ENCODE assay signal across 18 mouse cellular contexts in the genomic region with DNA sequence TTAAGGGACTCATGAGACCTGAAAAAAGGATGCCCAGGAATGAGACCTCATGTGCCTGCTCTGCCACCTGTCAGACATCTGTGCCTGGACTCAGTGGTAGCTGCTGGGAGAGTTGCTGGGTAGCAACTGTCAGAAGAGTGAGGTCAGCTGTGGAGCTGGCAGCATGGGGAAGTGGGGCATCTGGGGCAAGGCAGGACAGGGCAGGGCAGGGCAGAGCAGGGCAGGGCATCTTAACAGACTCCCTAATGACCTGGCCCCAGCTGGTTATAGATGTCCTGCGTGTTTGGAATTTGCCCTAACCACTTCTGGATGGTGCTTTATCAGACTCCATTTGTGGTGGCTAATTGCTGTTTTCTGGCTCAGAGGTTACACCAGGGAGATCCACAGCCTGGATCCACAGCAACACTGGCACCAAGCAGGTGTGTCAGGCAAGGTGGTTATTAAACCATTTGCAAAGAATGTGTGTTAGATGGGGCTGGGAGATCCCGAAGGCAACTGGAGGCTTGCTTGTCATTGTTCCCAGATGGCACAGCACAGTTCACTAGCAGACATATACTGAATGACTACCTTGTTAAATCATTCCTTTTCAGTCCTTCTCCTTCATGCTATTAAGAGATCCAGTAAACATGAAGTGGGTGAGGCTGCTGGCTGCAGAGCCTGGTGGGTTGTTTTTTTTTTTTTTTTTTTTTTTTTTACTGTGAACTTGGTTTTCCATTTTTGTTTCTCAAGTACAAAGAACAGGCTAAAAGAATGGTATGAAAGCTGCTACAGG. TPM values are rescaled to one million over a fixed set of nuclear protein-coding genes. Genes with fewer than 3 reads are reported as not detected.
A peak's percentile ranks its signal among the peaks of the same experiment; 100 is the strongest.
DNase-seq lines count a peak whose midpoint lies in the region; ATAC-seq and TF ChIP-seq lines count a peak whose summit lies in the region.
"Had no signal": no experiment of that assay in that cellular context is flagged by ENCODE, and none has a peak within 500 bp of the region (broad histone marks: within the 10 kb centered on the region; RNA-seq: fewer than 3 reads in every experiment).

No protein-coding gene starts in this region.

- ATAC-seq in intestine, postnatal 0 days: peak; percentile 92
- ATAC-seq: hindbrain, embryonic 16.5 days had no signal

- WGBS in intestine, postnatal 0 days: 37% methylated on average over 2 of the region's 2 CpGs
- 56% methylated on average over 2 of the region's 2 CpGs for WGBS in limb, embryonic 10.5 days

- TF ChIP-seq CTCF in gastrocnemius, adult 2 months (IDR thresholded peaks at IDR 0.05): no peak
- TF ChIP-seq CTCF in intestine, postnatal 0 days (IDR thresholded peaks at IDR 0.05; ENCODE audit: low read depth): no peak

- no peaks in the 10 kb centered on the region for H3K27me3 ChIP-seq in intestine, postnatal 0 days (replicated peaks; ENCODE audit: control insufficient read depth, insufficient read depth, low read length)
- H3K27me3 ChIP-seq in limb, embryonic 10.5 days (ENCODE audit: low read depth, poor library complexity, severe bottlenecking): no peaks in the 10 kb centered on the region
- H3K27me3 ChIP-seq: neural tube, embryonic 15.5 days had no signal

- H3K4me3 ChIP-seq in gastrocnemius, adult 2 months: no peak overlapping the region
- H3K4me3 ChIP-seq in intestine, postnatal 0 days (ENCODE audit: low read depth, low read length): no peak overlapping the region
- no peak overlapping the region for H3K4me3 ChIP-seq in limb, embryonic 10.5 days
- H3K4me3 ChIP-seq: neural tube, embryonic 15.5 days had no signal

- H3K9ac ChIP-seq in intestine, postnatal 0 days (ENCODE audit: low read depth, low read length): no peak overlapping the region
- H3K9ac ChIP-seq: lung, embryonic 14.5 days; neural tube, embryonic 15.5 days had no signal

- H3K27ac ChIP-seq in gastrocnemius, adult 2 months: peak overlapping the region; percentile 2; the same call in 1 of the 2 replicates
- H3K27ac ChIP-seq in intestine, postnatal 0 days (ENCODE audit: low read depth, low read length): peak overlapping the region; percentile 57; the same call in 1 of the 2 replicates
- no peak overlapping the region for H3K27ac ChIP-seq in limb, embryonic 10.5 days
- H3K27ac ChIP-seq: neural tube, embryonic 15.5 days had no signal

- no peaks in the 10 kb centered on the region for H3K9me3 ChIP-seq in intestine, postnatal 0 days (ENCODE audit: control insufficient read depth)
- H3K9me3 ChIP-seq in limb, embryonic 10.5 days (replicated peaks): no peaks in the 10 kb centered on the region
- H3K9me3 ChIP-seq: neural tube, embryonic 15.5 days had no signal

- H3K4me1 ChIP-seq in intestine, postnatal 0 days (replicated peaks; ENCODE audit: control insufficient read depth, insufficient read depth, low read length): peaks cover 9% of the 10 kb centered on the region; the same call in 1 of the 2 replicates
- H3K4me1 ChIP-seq in limb, embryonic 10.5 days: peaks cover 7% of the 10 kb centered on the region; the same call in 1 of the 2 replicates

- DNase-seq in gastrocnemius, adult 2 months: peak; percentile 57
- no peak for DNase-seq in gastrocnemius, postnatal 4 days (ENCODE audit: low spot score in 2 of 2)
- peak; percentile 35 for DNase-seq in retina, postnatal 1 day
- no peak for DNase-seq in retina, embryonic 14.5 days (ENCODE audit: low spot score)
- no peak for DNase-seq in limb, embryonic 10.5 days (ENCODE audit: low spot score)
- no peak for DNase-seq in left cerebral cortex, postnatal 10 days (ENCODE audit: extremely low spot score in 1 of 2, low spot score in 2 of 2)
- no peak for DNase-seq in urinary bladder, postnatal 4 days (ENCODE audit: low spot score in 2 of 2)
- DNase-seq: cerebellum, adult 11-12 months; kidney, adult 8-10 months; kidney, postnatal 4 days; liver; lung, embryonic 14.5 days; right cerebral cortex, adult 18-20 months; thymus, postnatal 36 days had no signal

- no peaks in the 10 kb centered on the region for H3K36me3 ChIP-seq in intestine, postnatal 0 days (ENCODE audit: control insufficient read depth, insufficient read depth)
- no peaks in the 10 kb centered on the region for H3K36me3 ChIP-seq in limb, embryonic 10.5 days
- H3K36me3 ChIP-seq: neural tube, embryonic 15.5 days had no signal

- no peak overlapping the region for H3K4me2 ChIP-seq in intestine, postnatal 0 days (replicated peaks; ENCODE audit: low read depth)
- H3K4me2 ChIP-seq: lung, embryonic 14.5 days; neural tube, embryonic 15.5 days had no signal

- intact Hi-C loops in gastrocnemius, adult 2 months (cut with DNase I): no loop called here
- intact Hi-C loops in left cerebral cortex, postnatal 10 days (cut with DNase I): no loop called here

RNA-seq across cellular contexts. Expression of gene Fth1, which starts 14.1 kb away (rescaled TPM):
- 1,000 to 10,000 TPM; 2,168 to 2,432 TPM for total RNA-seq in gastrocnemius, adult 2 months (2021)
- 1,000 to 10,000 TPM; 1,831 to 1,888 TPM for total RNA-seq in gastrocnemius, postnatal 4 days (2021)
- polyA plus RNA-seq in intestine, postnatal 0 days (2015; fragmentation: Nextera tagmentation; extraction: Ambion mirVana): 6,780 and 7,050 TPM in 2 replicates
- 1,175 and 1,229 TPM in 2 replicates for polyA plus RNA-seq in limb, embryonic 10.5 days (2016; fragmentation: Nextera tagmentation; extraction: Ambion mirVana)
- 1,000 to 10,000 TPM; 1,579 to 1,597 TPM for total RNA-seq in left cerebral cortex, postnatal 10 days (2021)

RNA-seq across cellular contexts. Expression of gene Best1, which starts 35.2 kb away (rescaled TPM):
- under 1 TPM; 0.28 to 0.46 TPM for total RNA-seq in gastrocnemius, adult 2 months (2021)
- total RNA-seq in gastrocnemius, postnatal 4 days (2021): 1 to 10 TPM; 1.2 to 1.5 TPM
- 0.61 and 0.89 TPM in 2 replicates for polyA plus RNA-seq in intestine, postnatal 0 days (2015; fragmentation: Nextera tagmentation; extraction: Ambion mirVana)
- polyA plus RNA-seq in limb, embryonic 10.5 days (2016; fragmentation: Nextera tagmentation; extraction: Ambion mirVana): 2.3 TPM in 2 replicates
- 1 to 10 TPM; 1.2 to 1.8 TPM for total RNA-seq in left cerebral cortex, postnatal 10 days (2021)
- total RNA-seq: megakaryocyte-erythroid progenitor cell, adult 5-6 weeks had no signal

RNA-seq across cellular contexts. Expression of gene Rab3il1, which starts 35.2 kb away (rescaled TPM):
- total RNA-seq in gastrocnemius, adult 2 months (2021): 1 to 10 TPM; 4.0 to 4.7 TPM
- 10 to 100 TPM; 24.2 to 26.1 TPM for total RNA-seq in gastrocnemius, postnatal 4 days (2021)
- polyA plus RNA-seq in intestine, postnatal 0 days (2015; fragmentation: Nextera tagmentation; extraction: Ambion mirVana): 63.6 and 65.8 TPM in 2 replicates
- 39.2 and 41.5 TPM in 2 replicates for polyA plus RNA-seq in limb, embryonic 10.5 days (2016; fragmentation: Nextera tagmentation; extraction: Ambion mirVana)
- 10 to 100 TPM in 1 of 2 experiments, 1 to 10 TPM in 1; 9.7 to 10.9 TPM for total RNA-seq in left cerebral cortex, postnatal 10 days (2021)

Comparison
In these comparisons a context has a peak if more than half of its experiments do, and no peak if none do; other contexts are left out.
1. DNase-seq: peak in gastrocnemius, adult 2 months (single experiment) and retina, postnatal 1 day (single experiment); none in gastrocnemius, postnatal 4 days (0 of 2), retina, embryonic 14.5 days (single experiment), limb, embryonic 10.5 days (single experiment), left cerebral cortex, postnatal 10 days (0 of 2) and urinary bladder, postnatal 4 days (0 of 2).